Mouse (Mus musculus): ENCODE data around the gene Unc5c. TPM values are rescaled to one million over a fixed set of nuclear protein-coding genes. Genes with fewer than 3 reads are reported as not detected.

Unc5c gene
- total RNA-seq, 2 experiments from 2014 or later, result 52.2 to 56.9 TPM

DNA sequence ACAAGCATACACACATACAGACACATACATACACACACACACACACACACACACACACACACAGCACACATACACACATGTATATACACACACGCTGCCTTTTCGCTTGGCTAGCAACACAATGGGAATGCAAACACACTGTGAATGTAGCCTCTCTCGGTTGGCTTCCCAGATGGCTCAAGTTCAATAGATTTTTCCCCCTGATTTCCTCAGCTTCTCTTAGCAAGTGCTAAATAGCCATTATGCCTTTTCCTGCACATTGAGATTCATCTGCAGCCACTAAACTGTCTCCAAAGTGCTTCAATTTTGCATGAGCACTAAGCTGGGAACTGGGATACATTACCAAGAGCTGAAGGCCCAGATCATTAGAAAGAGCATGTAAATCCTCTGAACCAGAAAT is 226.8 kb downstream of the Unc5c start:
- no peak for DNase-seq
- intact Hi-C loops (cut with DNase I), result no loop called here

DNA sequence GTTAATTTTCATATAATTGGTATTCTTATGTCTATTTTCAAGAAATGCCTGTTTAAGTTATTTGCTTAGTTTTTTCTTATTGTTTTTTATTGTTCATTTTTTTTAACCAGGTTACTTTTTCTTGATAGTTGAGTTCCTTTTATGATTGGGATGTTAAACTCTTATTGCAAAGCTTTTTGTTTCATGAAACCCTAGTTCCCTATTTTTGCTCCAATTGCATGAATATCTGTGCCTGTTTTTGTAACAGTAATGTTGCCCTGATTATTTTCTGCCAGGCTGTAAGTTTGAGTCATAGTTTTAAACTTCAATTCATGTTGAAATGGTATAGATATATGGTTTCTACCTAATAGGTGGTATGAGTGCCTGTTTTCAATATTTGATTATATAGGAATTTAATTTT is 234.2 kb downstream of the Unc5c start:
- intact Hi-C loops (cut with DNase I), result no loop called here
- no peak for DNase-seq

DNA sequence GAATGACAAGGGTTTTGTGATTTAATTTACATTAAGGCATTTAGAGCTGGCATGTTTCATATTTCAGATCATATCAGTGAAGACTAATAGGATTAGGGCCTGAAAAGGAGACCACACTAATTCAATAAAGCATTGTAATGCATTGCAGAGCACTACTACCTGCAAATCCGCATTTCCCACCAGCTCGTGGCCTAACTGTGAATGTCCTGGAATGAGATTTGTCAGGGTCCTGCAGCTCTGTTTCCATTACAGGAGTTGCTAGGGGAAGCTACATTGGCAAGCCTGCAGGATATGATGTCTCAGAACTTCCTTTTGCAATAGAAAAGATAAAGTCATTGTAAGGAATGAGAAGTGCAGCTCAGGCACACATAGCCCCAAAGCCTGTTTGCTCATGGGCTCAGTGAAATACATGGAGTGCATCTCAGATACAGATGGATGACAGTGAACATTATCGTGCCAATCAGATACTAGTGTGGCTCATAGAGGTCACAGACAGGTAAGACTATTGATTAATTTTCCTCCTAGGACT is 236.4 kb downstream of the Unc5c start:
- intact Hi-C loops (cut with DNase I), result no loop called here
- no peak for DNase-seq

DNA sequence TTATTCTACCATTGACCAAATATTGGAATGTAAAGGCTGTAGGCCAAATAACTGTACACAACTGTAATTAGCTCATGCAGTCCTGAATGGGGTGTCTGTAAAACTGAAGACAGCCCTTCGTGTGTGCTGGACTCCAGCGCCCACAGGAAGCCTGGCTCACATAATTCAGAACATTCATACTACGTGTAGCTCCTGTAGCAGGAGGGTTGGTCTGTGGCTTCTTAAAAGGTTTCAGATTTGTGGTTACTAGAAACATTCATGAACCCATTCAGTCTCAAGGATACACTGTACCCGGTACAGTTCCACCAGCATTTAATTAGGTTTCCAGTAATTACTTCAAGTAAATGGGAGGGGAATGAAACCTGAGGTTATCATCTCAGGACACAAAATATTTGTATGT is 246.6 kb downstream of the Unc5c start:
- intact Hi-C loops (cut with DNase I), result no loop called here
- DNase-seq, result no peak

DNA sequence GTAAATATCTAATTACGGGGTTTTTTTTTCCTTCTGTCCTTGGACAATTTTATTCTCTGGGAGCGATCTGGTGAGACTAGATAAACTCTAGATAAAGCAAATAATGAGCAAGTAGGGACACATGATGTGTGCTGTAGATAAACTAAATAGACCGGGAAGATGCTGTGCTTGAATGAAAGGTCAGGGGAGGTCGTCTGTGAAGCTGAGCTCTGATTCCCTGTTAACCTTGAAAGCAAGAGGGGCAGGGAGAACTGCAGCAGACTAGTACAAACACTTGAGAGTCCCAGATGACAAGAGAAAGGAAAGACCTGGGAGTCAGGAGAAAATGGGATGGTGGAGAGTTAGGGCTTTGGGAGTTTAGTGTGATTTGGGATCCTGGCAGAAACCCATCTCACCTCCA is 251.4 kb downstream of the Unc5c start:
- DNase-seq, result no peak
- intact Hi-C loops (cut with DNase I), result no loop called here

DNA sequence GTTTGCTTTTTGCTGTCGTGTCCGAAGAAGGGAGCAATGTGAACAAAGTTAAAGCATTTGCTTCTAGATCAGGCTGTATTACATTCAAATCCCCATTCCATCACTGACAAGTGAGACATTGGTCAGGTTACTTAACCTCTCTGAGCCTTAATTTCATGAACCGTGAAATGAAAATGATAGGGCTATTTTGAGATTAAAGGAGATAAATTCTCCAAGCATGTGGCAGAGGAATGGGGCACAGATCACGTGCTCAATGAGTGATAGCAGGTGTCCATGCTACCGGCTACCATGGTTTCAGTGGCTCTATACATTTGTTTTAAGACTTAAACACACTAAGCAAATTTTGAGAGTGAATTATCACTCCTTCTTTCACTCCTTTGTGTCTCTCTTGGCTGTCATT is 254.0 kb downstream of the Unc5c start:
- DNase-seq, result no peak

DNA sequence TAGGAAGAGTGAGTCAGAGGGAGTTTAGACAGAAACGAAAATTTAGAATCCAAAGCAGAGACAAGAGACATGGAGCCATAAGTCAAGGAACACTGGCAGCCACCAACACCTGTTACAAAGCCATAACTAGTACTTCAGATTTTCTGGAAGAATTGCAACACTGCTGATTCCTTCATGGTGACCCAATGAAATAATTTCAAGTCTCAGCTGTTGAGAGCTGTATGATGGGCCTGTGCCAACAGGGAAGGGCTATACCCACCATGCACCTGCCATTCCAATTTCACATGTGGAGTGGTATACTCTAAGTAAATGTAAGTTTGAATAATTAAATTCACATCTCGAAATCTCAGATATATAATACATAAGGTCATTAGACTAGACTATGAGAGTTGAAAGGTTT is 259.5 kb downstream of the Unc5c start:
- no peak for DNase-seq
- intact Hi-C loops (cut with DNase I), result no loop called here

More for the DNA sequence above, 254.0 kb downstream of the Unc5c start:
- intact Hi-C loops (cut with DNase I), result no loop called here

DNA sequence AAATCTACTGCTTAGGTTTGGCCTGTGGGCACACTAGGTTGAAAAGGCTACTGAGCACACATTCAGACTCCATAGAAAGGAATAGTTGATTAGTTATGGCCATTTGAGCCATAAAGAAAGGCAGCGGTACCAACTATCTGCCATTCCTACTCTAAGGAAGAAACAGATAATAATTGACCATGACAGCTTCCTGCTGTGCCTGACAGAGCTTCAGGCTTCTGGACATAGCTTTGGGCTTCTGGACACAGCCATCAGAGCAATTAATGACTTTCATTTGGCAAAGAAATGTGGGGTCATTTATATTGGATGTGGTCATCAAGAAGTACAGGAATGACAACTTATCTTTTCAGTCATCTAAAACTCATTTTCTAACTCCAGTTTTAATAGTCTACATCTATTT is 260.4 kb downstream of the Unc5c start:
- peak; percentile 18 for DNase-seq
- intact Hi-C loops (cut with DNase I), result no loop called here

DNA sequence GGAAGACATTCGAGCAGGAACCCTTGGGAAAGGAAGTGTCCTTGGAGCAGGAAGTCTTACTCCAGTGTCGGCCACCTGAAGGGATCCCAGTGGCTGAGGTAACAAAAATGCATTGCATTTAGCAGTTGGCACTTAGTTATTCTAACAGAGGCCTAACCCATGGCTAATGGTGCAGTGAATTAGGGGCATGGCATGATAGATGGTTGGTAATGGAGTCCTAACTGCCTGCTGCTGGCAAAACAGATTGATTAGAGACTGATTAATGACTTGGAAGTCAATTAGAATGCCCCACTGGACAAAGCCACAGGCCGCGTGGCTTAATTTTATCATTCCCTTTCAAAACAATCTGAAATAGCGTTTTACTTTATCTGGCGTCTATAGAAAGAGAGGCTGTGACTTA is 268.8 kb downstream of the Unc5c start:
- intact Hi-C loops (cut with DNase I), result no loop called here
- DNase-seq, result no peak

DNA sequence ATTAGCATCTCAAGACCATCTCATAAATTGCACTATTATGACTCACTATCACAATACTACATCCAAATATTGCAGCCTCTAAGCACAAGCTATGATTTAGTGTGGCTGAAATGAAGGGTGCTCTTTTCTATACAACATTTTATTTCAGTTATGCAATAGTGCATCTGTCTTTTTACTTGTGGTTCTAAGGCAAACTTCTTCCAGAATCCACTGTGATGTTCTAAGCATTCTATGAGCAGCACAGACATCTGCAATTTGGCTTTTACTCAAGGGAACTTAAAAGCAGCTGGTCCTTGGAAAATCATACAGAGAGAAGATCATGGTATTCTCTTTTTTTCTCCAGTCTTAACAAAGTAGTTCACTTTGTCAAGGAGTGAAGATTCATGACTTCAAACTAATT is 270.3 kb downstream of the Unc5c start:
- intact Hi-C loops (cut with DNase I), result no loop called here
- DNase-seq, result no peak

DNA sequence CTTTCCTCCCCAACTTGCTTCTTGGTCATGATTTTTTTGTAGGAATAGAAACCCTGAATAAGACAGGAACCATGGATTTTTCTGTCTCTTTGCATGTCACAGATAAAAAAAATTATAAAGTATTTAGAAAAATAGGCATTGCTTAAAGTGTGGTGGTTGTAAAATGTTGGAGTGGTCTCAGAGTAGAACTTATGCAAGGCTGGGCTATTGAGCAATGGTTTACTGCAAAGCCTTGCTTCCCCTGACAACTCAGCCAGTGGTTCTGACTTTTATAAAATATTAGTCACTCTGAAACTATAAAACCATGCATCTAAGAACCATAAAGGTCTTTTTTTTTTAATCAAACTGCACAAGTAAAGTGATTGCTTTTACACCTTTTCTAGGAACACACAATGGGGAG is 280.3 kb downstream of the Unc5c start:
- intact Hi-C loops (cut with DNase I), result no loop called here
- no peak for DNase-seq

DNA sequence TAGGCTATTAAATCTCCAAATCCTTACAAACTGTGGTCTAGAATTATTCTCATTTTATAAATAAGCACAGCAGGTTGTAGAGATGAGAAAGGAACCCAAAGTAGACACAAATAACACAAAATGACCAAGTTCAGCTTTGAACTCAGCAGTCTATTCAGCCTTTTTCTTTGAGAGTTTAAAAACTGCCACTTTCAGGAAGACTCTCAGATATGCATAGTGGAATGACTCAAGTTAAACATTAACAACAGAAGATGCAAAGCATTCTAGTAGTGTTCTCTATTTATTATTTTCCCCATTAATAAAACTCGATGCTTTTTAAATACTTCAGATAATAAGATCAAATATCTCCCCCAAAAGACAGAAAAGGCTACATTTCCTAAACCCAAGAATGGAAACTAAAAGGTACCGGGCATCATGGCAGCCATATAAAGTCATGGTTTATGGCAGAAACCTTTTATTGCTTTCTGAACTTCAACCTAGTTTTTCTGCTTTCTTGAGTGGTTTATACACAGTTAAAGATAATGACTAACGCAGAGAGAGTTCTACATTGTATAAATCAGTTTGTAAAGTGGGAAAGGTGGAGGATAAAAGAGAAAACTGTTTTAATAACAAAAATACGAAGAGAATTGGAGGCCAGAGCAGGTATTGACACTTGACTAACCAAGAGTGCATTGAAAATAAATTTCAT is 283.8 kb downstream of the Unc5c start:
- no peak for DNase-seq
- intact Hi-C loops (cut with DNase I), result no loop called here

DNA sequence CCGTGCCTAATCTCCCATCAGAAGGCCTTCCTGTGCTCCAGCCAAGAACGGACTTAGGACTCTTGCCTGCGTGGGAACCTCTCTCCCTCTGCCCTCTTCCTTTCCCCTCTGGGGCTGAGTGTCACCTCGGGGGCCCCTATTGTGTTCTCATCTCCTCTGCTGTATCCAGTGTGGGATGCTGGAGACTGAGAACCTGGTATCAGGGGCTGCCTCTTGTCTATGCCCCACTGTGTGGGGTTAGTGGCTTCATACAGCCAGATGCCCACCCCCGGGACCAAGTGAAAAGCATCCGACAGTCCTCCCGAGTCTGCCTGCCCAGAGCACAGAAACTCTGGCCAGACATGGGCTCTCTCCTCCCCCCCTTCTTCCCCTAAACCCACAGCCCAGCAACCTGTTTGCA is 287.2 kb downstream of the Unc5c start:
- intact Hi-C loops (cut with DNase I), result no loop called here
- DNase-seq, result no peak

DNA sequence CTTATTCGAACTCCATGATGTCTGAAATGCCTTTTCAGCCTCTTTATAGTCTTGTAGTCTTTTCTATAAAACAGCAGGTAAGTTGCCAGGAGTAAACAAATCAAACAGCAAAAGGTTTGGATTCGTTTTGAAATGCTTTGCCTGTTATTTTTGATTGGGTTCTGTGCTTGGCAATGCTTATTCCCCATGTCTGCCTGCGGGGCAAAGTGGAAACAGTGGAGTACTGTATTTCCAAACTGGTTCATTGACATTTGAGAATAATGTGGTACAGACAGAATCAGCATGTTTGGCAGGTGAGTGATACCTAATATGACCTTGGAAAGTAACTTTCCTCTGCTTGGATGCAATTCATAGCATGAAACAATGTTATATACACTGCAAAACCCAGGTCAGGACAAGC is 292.2 kb downstream of the Unc5c start:
- DNase-seq, result no peak
- intact Hi-C loops (cut with DNase I), result no loop called here

DNA sequence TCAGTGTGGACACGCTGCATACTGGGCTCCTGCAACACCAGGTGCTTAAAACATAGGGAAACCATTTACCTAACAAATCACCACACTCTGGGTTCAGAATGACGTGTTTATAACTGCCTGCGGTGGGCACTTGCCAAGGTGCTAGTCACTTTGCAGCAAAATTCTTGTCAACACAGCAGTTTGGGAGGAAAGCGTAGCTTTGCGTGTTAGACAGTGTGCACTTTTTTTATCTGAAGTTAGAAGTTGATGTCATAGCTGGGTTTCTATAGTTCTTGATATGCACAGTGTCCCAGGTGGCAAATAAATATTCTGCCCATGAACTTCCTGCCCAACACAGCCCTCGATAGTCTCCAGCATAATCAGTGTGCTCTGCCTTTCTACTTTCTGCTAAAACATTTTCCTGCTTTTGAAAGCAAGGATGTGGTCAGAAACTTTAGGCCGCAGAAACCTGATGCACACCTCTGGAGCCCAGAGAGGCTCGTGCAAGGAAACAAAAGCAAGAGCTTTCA is 313.4 kb downstream of the Unc5c start:
- no peak for DNase-seq
- intact Hi-C loops (cut with DNase I), result no loop called here

DNA sequence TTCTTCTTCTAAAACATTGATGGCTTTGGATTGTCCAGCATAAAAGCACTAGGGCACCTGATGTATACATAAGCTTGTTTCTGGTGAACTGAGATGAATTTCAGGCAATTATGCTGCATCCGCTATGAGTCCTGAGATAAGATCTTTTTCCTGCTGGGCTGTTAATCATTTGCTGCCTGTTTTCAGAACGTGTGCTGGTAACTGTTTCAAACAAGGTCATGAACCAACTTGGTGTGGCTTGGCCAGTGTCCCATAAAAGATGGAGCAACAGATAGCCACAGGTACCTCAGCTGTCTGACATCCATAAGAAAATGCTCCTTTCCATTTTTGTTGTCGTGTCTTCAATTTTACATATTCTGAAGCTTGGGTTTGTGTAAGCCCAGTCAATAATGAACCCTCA is 314.2 kb downstream of the Unc5c start:
- no peak for DNase-seq
- intact Hi-C loops (cut with DNase I), result no loop called here

DNA sequence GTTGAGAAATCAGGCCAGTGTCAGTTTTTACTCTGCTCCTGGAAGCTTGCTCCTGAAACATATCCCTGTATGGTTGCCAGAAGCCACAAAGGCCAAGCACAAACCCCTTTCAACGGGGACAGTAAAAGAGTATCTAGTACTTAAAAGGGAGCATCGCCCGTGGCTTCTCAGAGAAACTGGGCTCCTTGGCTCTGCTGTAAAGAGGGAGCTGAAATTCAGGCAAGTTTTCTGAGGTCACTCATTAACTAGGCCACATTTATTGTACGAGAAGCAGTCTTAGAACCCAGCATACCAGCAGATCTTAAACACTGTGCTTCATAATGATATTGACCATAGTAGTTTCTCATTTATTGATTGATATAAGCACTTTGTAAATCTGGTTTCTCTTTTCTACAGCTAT is 317.5 kb downstream of the Unc5c start:
- intact Hi-C loops (cut with DNase I), result no loop called here
- DNase-seq, result no peak

DNA sequence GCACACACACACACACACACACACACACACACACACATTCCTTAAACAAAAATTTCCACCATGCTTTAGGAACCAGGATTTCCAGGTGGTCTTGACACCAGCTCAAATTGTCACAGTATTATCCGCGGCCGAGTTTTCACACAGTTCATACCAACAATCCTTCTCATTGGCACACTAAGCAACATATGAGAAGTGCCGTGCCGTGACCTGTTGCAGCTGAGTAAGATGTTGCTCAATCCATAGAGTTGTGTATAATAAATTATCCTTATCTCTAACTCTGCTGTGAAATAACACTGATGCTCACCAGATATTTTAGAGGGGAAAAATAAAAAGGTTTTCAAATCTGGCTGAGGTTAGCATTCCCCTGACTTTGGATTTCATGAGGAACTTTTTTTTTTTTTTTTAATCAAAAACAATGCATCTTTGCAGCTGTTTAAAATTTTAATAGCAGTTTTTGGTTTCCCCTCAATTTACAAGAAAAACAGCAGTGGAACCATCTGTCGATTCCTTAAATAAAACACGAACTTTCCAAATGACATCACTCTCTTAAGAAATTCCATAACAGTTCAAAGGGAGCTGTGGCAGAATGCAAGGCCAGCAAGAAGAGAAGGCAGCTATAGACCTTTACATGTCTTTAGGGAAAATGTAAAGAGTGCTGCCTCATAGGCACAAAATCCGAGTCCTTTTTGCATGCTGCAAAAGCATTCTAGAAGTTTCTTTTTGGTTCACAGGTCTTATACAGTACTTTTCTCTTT is 326.2 kb downstream of the Unc5c start:
- intact Hi-C loops (cut with DNase I), result no loop called here
- no peak for DNase-seq

DNA sequence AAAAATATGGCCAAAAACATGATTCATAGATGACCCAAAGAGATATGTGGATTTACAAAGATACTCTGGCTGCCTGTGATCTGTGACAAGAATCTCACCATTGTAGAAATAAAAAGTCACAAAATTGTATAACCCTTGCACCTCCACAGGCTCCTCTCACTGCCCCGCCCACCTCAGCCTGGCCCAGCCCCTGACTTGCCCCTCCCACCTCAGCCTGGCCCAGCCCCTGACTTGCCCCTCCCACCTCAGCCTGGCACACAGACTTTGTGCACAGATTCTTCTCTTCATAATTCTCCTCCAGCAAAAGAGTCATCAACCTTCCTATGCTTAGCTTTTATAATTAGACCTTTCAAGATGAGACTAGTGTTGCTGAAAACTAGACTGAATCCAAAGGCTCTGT is 327.1 kb downstream of the Unc5c start:
- intact Hi-C loops (cut with DNase I), result no loop called here
- DNase-seq, result peak; percentile 27

DNA sequence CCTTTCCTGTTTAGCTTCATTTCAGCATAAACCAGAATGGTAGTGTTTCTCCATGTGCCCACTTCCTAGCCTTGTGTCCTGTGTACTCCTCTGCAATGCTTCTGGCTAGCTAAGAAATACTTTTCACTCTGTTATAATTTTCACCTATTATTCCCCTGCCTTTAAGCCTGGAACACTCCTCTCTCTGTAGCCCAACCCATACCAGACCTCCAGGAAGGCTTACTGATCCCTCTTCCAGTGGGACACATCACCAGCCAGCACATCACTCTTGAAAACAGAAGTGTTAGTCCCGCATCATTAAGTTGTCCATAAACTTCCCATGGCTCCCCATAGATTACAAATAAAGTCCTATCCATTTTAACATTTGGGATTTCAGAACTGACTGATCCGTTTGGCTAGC is 328.7 kb downstream of the Unc5c start:
- DNase-seq, result no peak
- intact Hi-C loops (cut with DNase I), result no loop called here

DNA sequence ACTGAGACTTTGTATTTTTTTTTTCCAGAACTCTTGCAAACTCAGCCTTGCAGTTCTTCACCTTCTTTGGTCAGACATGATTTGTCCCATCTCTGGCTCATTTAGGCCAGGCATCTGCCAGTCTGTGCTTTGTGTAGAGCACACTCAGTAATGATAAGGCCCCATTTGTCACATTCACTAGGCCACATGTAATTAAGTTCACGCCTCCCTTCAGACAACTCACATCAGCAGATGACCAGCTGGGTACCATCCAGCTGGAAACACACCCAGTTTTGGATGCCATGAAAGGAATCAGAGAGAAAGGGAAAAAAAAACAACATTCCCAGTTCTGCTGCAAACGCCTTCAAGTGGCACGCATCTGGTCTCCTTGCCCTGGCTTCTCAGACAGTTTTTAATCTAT is 329.4 kb downstream of the Unc5c start:
- intact Hi-C loops (cut with DNase I), result no loop called here
- DNase-seq, result peak; percentile 72

DNA sequence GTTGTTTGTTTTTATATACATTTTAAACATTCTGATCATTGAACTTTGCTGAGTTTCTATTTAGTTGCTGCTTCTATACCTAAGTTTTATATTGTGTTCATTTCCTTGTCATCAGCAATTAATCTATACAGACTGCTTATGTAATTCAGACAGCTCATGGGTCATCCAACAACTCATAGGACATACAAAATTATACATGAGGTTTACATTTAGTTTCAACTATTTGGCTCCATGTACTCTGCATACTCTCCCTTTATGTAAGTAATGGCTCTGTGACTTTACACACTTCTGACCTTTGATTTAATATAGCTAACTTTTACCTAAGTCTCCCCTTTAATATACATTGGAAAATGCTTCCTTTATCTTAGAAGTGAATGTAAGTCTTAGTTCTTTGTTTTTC is 332.4 kb downstream of the Unc5c start:
- intact Hi-C loops (cut with DNase I), result no loop called here
- DNase-seq, result no peak

Data from left cerebral cortex, postnatal 4 days (tissue).